In the genomic region with DNA sequence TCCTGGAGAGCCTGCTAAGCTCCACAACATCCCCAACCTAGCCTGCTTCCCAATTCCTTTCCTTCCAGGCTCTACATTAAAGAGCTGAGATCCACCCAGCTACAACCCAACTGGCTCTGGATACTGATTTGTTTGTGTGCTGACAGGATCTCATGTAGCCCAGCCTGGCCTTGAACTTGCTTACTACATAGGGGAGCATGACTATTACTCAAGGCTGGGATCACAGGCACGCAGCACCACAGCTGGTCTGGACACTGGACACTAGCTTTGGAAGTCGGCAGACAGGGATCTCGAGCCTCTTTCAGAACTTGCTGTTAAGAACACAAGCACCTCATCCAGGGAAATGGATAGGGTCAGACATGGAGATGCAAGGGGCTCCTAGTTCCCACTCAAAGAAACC, we compare ENCODE assay signal across 19 mouse cellular contexts. TPM values are rescaled to one million over a fixed set of nuclear protein-coding genes. Genes with fewer than 3 reads are reported as not detected.
"Had no signal": no experiment of that assay in that cellular context is flagged by ENCODE, and none has a peak within 500 bp of the region (broad histone marks: within the 10 kb centered on the region; RNA-seq: fewer than 3 reads in every experiment).

No protein-coding gene starts in this region.

- H3K4me2 ChIP-seq: lung, embryonic 15.5 days; midbrain, embryonic 11.5 days; midbrain, embryonic 13.5 days; midbrain, embryonic 15.5 days; neural tube, embryonic 12.5 days; stomach, embryonic 15.5 days had no signal

- H3K4me3 ChIP-seq: lung, embryonic 15.5 days; midbrain, embryonic 13.5 days; midbrain, embryonic 15.5 days; neural tube, embryonic 12.5 days; stomach, embryonic 15.5 days had no signal

- H3K9me3 ChIP-seq: lung, embryonic 15.5 days; midbrain, embryonic 13.5 days; midbrain, embryonic 15.5 days; neural tube, embryonic 12.5 days; stomach, embryonic 15.5 days had no signal

- H3K27ac ChIP-seq: lung, embryonic 15.5 days; macrophage; midbrain, embryonic 13.5 days; midbrain, embryonic 15.5 days; neural tube, embryonic 12.5 days; stomach, embryonic 15.5 days; stomach, postnatal 0 days had no signal

- H3K27me3 ChIP-seq: lung, embryonic 15.5 days; midbrain, embryonic 13.5 days; midbrain, embryonic 15.5 days; neural tube, embryonic 12.5 days; stomach, embryonic 15.5 days had no signal

- H3K36me3 ChIP-seq: midbrain, embryonic 15.5 days had no signal

- DNase-seq: liver, postnatal 0 days; lung, adult 2 months; lung, postnatal 14 days; lung, postnatal 36 days; right cerebral cortex, postnatal 14 days; thymus, adult 2 months; thymus, postnatal 25 days; thymus, postnatal 4 days had no signal

- H3K9ac ChIP-seq: liver, postnatal 0 days; lung, embryonic 15.5 days; midbrain, embryonic 13.5 days; midbrain, embryonic 15.5 days; neural tube, embryonic 12.5 days; stomach, embryonic 15.5 days had no signal

- ATAC-seq: liver, postnatal 0 days; lung, postnatal 0 days; midbrain, embryonic 13.5 days; midbrain, embryonic 15.5 days had no signal

RNA-seq across cellular contexts. Expression of gene Tnnt1, which starts 19.7 kb away (rescaled TPM):
- total RNA-seq: monocyte, adult 5-6 weeks; neutrophil, adult 5-6 weeks had no signal
